Mouse (Mus musculus) spleen, adult 2 months (tissue): Measurements from ENCODE around the gene Galnt15.

ENCODE experiments used
- CTCF ChIP-seq: fragments of 200-500 bp; IDR thresholded peaks from 2 replicates; pipeline ENCODE4 v1.5.1; 2011; ENCODE audit warnings: mild to moderate bottlenecking, inconsistent platforms; ENCODE audit not compliant: insufficient read depth, insufficient read length, insufficient replicate concordance; ENCODE audit errors: extremely low read depth
- POLR2A ChIP-seq: fragments of 200-500 bp; IDR thresholded peaks from 2 replicates; pipeline ENCODE4 v1.6.1; 2011; ENCODE audit warnings: low read depth, low read length, inconsistent platforms

DNA sequence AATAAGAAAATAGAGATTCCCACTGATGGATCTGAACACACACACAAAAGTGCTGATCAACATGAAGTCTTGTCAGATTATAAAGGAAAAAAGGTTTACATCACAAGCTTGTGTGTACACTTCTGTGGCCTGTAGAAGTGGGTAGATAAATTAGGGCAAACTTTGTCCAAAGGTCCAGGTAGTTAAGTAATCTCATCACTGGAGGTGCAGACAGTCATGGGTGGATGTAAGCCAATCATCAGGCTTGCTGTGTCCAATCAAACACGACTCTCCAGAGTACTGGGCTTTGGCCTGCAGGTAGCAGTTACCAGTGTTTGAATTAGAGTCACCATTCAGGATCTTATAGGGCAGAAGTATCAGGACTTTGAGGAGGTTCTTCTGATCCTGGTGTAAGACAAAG is 64.2 kb downstream of the Galnt15 start:
- TF ChIP-seq CTCF, result no peak
- no peak for TF ChIP-seq POLR2A
